Mouse (Mus musculus): ENCODE measurements around the gene Atp5s.

- TF ChIP-seq CTCF (IDR thresholded peaks at IDR 0.05; ENCODE audit: low read depth) = no peak
- no peak for TF ChIP-seq EP300 (optimal IDR thresholded peaks at IDR 0.05)
These were observed 66.1 kb downstream of the Atp5s start, which contains the start of gene Cdkl1 for GRCm38 (mm10) chr12:69790530-69791505.
